Mouse (Mus musculus): ENCODE measurements at regions not wholly inside any gene's neighbourhood (a gene's known extent, or its start where the extent isn't known, plus 50 kb on each side); places are given as distances from the start of the nearest gene placed in this dataset.

DNA sequence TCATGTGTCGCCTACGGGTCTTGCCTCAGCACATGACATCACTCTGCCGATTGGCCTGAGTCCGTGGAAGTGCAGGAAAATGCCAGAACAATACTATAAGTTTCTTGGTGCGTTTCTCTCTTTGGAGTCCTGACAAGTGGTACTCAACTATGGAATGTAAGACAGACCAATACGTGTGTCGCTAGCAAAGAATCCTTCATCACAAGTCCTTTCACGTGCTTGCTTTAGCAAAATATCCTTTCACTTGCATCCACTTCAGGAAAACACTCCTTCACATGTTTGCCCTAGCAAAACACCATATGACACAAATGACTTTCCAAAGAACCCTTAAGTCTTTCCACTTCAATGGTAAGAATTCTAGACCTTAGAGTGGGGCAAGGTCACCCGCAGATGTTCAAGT is 197.6 kb upstream of the Arid2 start:
- TF ChIP-seq POLR2A (IDR thresholded peaks at IDR 0.05; ENCODE audit: low read depth, low read length): no peak
- no peak for TF ChIP-seq CTCF (IDR thresholded peaks at IDR 0.05; ENCODE audit: borderline replicate concordance, insufficient read depth, low read length)

Measured in embryonic fibroblast, embryonic 13.5 days (primary cell).